ENCODE assay signal across 7 mouse cellular contexts in the genomic region with DNA sequence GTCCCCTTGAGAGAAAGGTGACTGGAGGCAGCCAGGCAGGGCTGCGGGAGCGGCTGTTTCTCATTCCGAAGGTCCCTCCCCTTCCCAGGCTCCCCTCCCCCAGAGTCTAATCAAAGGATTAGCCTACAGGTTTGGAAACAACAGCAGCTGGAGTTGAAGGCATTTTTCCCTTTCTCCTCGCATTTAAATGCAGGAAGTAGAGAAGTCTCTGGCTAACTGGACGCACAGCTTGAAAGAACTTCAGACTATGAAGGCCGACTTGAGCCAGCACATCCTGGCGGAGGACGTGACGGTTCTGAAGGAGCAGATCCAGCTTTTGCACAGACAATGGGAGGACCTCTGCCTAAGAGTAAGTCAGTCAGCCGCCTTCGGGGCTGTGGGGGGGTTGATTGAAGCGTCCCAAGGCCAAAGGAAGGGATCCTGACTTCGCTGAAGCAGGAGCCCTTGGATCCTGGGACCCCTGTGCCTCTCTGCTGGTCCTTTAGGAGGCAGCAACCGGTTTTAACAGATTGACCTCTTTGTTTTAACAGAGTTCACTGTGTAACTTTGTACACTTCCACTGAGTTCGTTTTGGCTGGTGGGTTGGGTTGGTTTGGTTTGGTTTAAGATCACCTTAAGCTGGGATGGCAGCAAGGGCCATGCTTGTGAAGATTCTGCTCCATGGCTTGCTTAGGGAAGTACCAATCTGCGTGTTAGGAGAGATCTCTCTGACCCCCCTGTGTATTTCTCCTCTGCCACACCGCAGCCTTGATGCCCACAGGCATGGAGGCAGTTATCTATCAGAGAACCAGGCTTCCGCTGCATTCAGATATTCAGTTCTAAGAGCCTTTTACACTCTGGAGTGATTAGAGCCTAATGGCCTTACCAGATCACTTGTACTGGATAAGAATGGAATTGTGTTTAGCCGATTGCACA.
DNase-seq lines count a peak whose midpoint lies in the region; ATAC-seq lines count a peak whose summit lies in the region.

No protein-coding gene starts in this region.

- H3K4me1 ChIP-seq in embryonic facial prominence, embryonic 15.5 days, result peaks cover 18% of the 10 kb centered on the region; the same call in 1 of the 2 replicates
- peaks cover 10% of the 10 kb centered on the region for H3K4me1 ChIP-seq in hindbrain, embryonic 13.5 days (replicated peaks)
- peaks cover 13% of the 10 kb centered on the region for H3K4me1 ChIP-seq in midbrain, embryonic 13.5 days (replicated peaks)

- no peak overlapping the region for H3K9ac ChIP-seq in embryonic facial prominence, embryonic 15.5 days
- peak overlapping the region; percentile 61; the same call in 1 of the 2 replicates for H3K9ac ChIP-seq in hindbrain, embryonic 13.5 days
- H3K9ac ChIP-seq in midbrain, embryonic 13.5 days (replicated peaks), result no peak overlapping the region; the same call in 1 of the 2 replicates

- intact Hi-C loops in gastrocnemius, postnatal 14 days (cut with DNase I; ENCODE audit: low total_unique reads), result no loop called here

- peak; percentile 78 for DNase-seq in embryo, embryonic 10 days (ENCODE audit: low spot score)
- no peak for DNase-seq in layer of hippocampus, postnatal 14 days (ENCODE audit: low spot score in 2 of 2)
- no peak for DNase-seq in MN1 (ENCODE audit: low spot score)
- no peak for DNase-seq in gastrocnemius, postnatal 14 days

- no peaks in the 10 kb centered on the region for H3K27me3 ChIP-seq in embryonic facial prominence, embryonic 15.5 days
- H3K27me3 ChIP-seq in hindbrain, embryonic 13.5 days, result no peaks in the 10 kb centered on the region
- no peaks in the 10 kb centered on the region for H3K27me3 ChIP-seq in midbrain, embryonic 13.5 days

- peak; percentile 34; the same call in 1 of the 2 replicates for ATAC-seq in embryonic facial prominence, embryonic 15.5 days (ENCODE audit: insufficient number of reproducible peaks, low FRiP score, low TSS enrichment, low read depth)
- ATAC-seq in hindbrain, embryonic 13.5 days (ENCODE audit: low FRiP score), result no peak
- peak; percentile 53; the same call in 1 of the 2 replicates for ATAC-seq in midbrain, embryonic 13.5 days

- H3K27ac ChIP-seq in embryonic facial prominence, embryonic 15.5 days (replicated peaks), result peak overlapping the region; percentile 82
- H3K27ac ChIP-seq in hindbrain, embryonic 13.5 days, result peak overlapping the region; percentile 24; the same call in 1 of the 2 replicates
- H3K27ac ChIP-seq in midbrain, embryonic 13.5 days, result peak overlapping the region; percentile 45; the same call in 1 of the 2 replicates

- peaks cover 17% of the 10 kb centered on the region for H3K36me3 ChIP-seq in embryonic facial prominence, embryonic 15.5 days
- peaks cover 42% of the 10 kb centered on the region for H3K36me3 ChIP-seq in hindbrain, embryonic 13.5 days
- peaks cover 41% of the 10 kb centered on the region for H3K36me3 ChIP-seq in midbrain, embryonic 13.5 days

- H3K9me3 ChIP-seq in embryonic facial prominence, embryonic 15.5 days (replicated peaks), result no peaks in the 10 kb centered on the region
- no peaks in the 10 kb centered on the region for H3K9me3 ChIP-seq in hindbrain, embryonic 13.5 days
- H3K9me3 ChIP-seq in midbrain, embryonic 13.5 days, result no peaks in the 10 kb centered on the region

- H3K4me2 ChIP-seq in embryonic facial prominence, embryonic 15.5 days (replicated peaks), result peak overlapping the region; percentile 41
- H3K4me2 ChIP-seq in hindbrain, embryonic 13.5 days, result peak overlapping the region; percentile 23
- peak overlapping the region; percentile 36 for H3K4me2 ChIP-seq in midbrain, embryonic 13.5 days (replicated peaks)

- H3K4me3 ChIP-seq in embryonic facial prominence, embryonic 15.5 days (replicated peaks), result peak overlapping the region; percentile 35
- H3K4me3 ChIP-seq in hindbrain, embryonic 13.5 days, result peak overlapping the region; percentile 3
- peak overlapping the region; percentile 17 for H3K4me3 ChIP-seq in midbrain, embryonic 13.5 days (replicated peaks)

- 10% methylated on average over 19 of the region's 19 CpGs for WGBS in embryonic facial prominence, embryonic 15.5 days
- WGBS in hindbrain, embryonic 13.5 days, result 7% methylated on average over 19 of the region's 19 CpGs
- WGBS in midbrain, embryonic 13.5 days, result 5% methylated on average over 19 of the region's 19 CpGs

Comparison
In these comparisons a context has a peak if more than half of its experiments do, and no peak if none do; other contexts are left out.
1. H3K27ac ChIP-seq: peak in every context shown above with its lines; median percentile 82 in embryonic facial prominence, embryonic 15.5 days; 45 in midbrain, embryonic 13.5 days; 24 in hindbrain, embryonic 13.5 days.